Mouse (Mus musculus) testis, adult 2 months (tissue): ENCODE results near the gene Ceacam19. TPM values are rescaled to one million over a fixed set of nuclear protein-coding genes. Genes with fewer than 3 reads are reported as not detected.
A peak's percentile ranks its signal among the peaks of the same experiment; 100 is the strongest.

Experiments
- H3K27ac ChIP-seq: fragments of 200-500 bp; 2 replicates; pipeline ENCODE4 v1.5.1; 2012; ENCODE audit warnings: low read depth, low read length; ENCODE audit not compliant: control insufficient read depth, insufficient read depth
- H3K27me3 ChIP-seq: fragments of 200-500 bp; 2 replicates; pipeline ENCODE4 v1.6.1; 2012; ENCODE audit warnings: mild to moderate bottlenecking, low read length, moderate library complexity; ENCODE audit not compliant: control insufficient read depth, insufficient read depth
- H3K36me3 ChIP-seq: fragments of 200-500 bp; 2 replicates; pipeline ENCODE4 v1.6.1; 2012; ENCODE audit warnings: mild to moderate bottlenecking, low read length; ENCODE audit not compliant: control insufficient read depth, insufficient read depth
- H3K4me1 ChIP-seq: fragments of 200-500 bp; 2 replicates; pipeline ENCODE4 v1.6.1; 2012; ENCODE audit warnings: low read length; ENCODE audit not compliant: control insufficient read depth, insufficient read depth
- H3K4me3 ChIP-seq: fragments of 200-500 bp; 2 replicates; pipeline ENCODE4 v1.5.1; 2012; ENCODE audit warnings: low read depth, mild to moderate bottlenecking, low read length, moderate library complexity, mixed read lengths; ENCODE audit not compliant: control insufficient read depth
- CTCF ChIP-seq: fragments of 200-500 bp; IDR thresholded peaks from 2 replicates; pipeline ENCODE4 v1.5.1; 2012; ENCODE audit warnings: low read depth, mild to moderate bottlenecking, inconsistent platforms, low read length, moderate library complexity; ENCODE audit not compliant: control insufficient read depth, insufficient read depth, insufficient replicate concordance
- POLR2A ChIP-seq: fragments of 200-500 bp; IDR thresholded peaks from 2 replicates; pipeline ENCODE4 v1.6.1; 2012; ENCODE audit warnings: low read depth, mild to moderate bottlenecking, inconsistent platforms, low read length, moderate library complexity; ENCODE audit not compliant: control insufficient read depth
- polyA plus RNA-seq: library from polyadenylated mRNA; depleted of rRNA; stranded (reverse); fragments of >200 nt; gene quantifications from 2 replicates; pipeline ENCODE4 v1.2.3, GENCODE M21; 2012

Ceacam19 gene
- polyA plus RNA-seq, 1 experiment: not detected

GRCm38 (mm10) chr7:19928486-19928885 is 40.7 kb upstream of the Ceacam19 start:
- no peak overlapping the region for H3K4me3 ChIP-seq
- H3K36me3 ChIP-seq: no peaks in the 10 kb centered on the region
- H3K27me3 ChIP-seq: no peaks in the 10 kb centered on the region
- H3K27ac ChIP-seq: no peak overlapping the region
- H3K4me1 ChIP-seq: peaks cover 13% of the 10 kb centered on the region
- no peak for TF ChIP-seq CTCF
- no peak for TF ChIP-seq POLR2A

DNA sequence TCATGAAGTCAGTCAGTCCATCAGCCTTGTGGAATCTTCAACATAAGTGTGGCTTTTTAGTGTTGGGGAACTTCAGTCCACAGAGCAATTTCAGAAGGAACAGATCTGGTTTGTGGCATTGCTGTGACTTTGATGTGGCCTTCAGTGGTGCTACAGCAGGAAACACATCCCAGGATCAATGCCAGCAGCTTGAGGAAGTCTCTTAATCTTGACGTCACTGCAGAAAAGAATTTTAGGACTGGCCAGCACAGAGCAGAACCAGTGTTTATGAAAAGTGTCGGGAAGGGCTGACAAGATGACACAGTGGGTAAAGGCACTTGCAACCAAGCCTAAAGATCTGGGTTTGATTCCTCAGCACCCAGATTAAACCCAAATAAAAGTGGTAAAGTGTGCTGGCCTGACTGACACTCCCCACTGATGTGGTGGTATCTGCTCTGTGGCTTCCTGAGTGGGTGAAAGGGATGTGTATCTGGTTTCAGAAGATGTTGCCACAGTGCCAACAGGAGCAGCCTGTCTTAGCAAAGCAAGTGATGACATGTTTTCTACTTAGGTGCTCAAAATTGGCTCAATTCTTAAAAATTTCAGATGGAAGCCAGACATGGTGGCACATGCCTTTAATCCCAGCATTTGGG is 39.2 kb upstream of the Ceacam19 start:
- Histone ChIP-seq H3K27ac (no peak overlapping the region), H3K27me3 (no peaks in the 10 kb centered on the region)
- TF ChIP-seq CTCF (no peak), POLR2A (no peak)

DNA sequence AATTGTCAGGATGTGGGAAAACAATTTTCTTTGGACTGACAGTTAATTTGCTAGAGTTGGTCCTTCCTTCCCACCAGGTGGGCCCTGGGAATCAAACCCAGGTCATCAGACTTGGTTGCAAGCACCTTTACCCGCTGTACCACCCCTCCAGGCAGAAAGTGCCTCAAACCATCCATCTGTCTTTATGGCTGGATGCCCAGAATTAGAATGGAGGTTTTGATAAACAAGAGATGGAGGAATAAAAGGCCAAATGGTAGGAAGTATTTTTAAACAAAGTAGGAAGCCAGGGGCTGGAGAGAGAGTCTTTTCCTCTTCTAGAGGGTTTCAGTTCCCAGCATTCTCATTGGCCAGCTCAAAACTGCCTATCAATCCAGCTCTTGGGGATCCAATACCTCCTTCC is 37.6 kb upstream of the Ceacam19 start:
- H3K4me3 ChIP-seq: no peak overlapping the region
- no peaks in the 10 kb centered on the region for H3K36me3 ChIP-seq
- H3K4me1 ChIP-seq: peaks cover 13% of the 10 kb centered on the region
- H3K27me3 ChIP-seq: no peaks in the 10 kb centered on the region
- H3K27ac ChIP-seq: no peak overlapping the region; the same call in 1 of the 2 replicates
- TF ChIP-seq CTCF: no peak
- TF ChIP-seq POLR2A: no peak

More for the DNA sequence above, 39.2 kb upstream of the Ceacam19 start:
- H3K4me1 ChIP-seq: peaks cover 4% of the 10 kb centered on the region
- H3K36me3 ChIP-seq: no peaks in the 10 kb centered on the region
- no peak overlapping the region for H3K4me3 ChIP-seq

GRCm38 (mm10) chr7:19923797-19924196 is 36.0 kb upstream of the Ceacam19 start:
- Histone ChIP-seq H3K4me3 (no peak overlapping the region), H3K27ac (no peak overlapping the region), H3K27me3 (no peaks in the 10 kb centered on the region), H3K4me1 (peaks cover 19% of the 10 kb centered on the region), H3K36me3 (no peaks in the 10 kb centered on the region)
- TF ChIP-seq CTCF: no peak
- TF ChIP-seq POLR2A: no peak

DNA sequence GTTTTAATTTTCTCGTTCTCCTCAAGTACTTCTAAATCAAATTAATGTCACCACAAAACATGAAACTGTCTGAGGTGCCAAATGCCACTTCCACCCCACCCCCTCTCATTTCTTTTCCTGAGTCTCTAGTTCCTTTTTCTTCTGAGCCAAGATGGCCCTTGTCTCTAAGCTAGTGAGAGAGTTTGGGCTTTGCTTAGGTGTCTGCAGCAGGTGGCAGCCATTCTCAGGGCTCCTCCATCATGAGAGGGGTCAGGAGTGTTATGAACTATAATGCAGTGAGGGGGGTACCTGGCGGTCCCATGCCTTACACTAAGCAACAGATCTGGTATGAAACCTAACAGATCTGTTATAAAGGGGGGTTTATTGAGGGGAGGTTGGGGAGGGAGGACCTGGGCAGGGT is 35.6 kb upstream of the Ceacam19 start:
- TF ChIP-seq POLR2A (no peak), CTCF (no peak)

GRCm38 (mm10) chr7:19920506-19921261 is 32.9 kb upstream of the Ceacam19 start, which contains the start of gene Pvr:
Gene Pvr (minus strand): TSS chr7:19921160.
- TF ChIP-seq CTCF (no peak), POLR2A (0 out of 2 replicates have a peak, but pooled peaks have one; percentile 26)
- peaks cover 19% of the 10 kb centered on the region for H3K4me1 ChIP-seq
- H3K27me3 ChIP-seq: no peaks in the 10 kb centered on the region
- peak within 1 kb of the TSS; percentile 63; the same call in 1 of the 2 replicates for H3K27ac ChIP-seq
- H3K36me3 ChIP-seq: no peaks in the 10 kb centered on the region
- peak within 1 kb of the TSS; percentile 91 for H3K4me3 ChIP-seq

More for the DNA sequence above, 35.6 kb upstream of the Ceacam19 start:
- no peak overlapping the region; the same call in 1 of the 2 replicates for H3K27ac ChIP-seq
- H3K27me3 ChIP-seq: no peaks in the 10 kb centered on the region
- peaks cover 19% of the 10 kb centered on the region for H3K4me1 ChIP-seq
- no peak overlapping the region for H3K4me3 ChIP-seq
- no peaks in the 10 kb centered on the region for H3K36me3 ChIP-seq

DNA sequence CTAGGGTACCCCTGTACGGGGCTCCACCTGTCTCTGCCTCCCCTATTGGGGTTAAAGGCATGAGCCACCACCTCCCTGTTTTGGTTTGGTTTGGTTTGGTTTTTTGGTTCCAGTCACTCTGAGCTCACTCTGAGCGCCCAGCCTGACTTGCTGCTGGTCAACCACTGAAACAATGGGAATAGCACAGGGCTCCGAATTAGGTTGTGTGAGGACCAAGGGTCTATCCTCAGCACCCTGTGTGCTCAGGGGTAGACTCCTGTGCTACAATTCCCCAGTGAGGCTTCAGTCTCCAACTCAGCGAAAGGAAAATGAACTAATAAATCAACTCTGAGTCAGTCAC is 32.4 kb upstream of the Ceacam19 start:
- TF ChIP-seq POLR2A (no peak), CTCF (no peak)
- peaks cover 19% of the 10 kb centered on the region for H3K4me1 ChIP-seq
- peak overlapping the region; percentile 91 for H3K4me3 ChIP-seq
- no peaks in the 10 kb centered on the region for H3K27me3 ChIP-seq
- no peaks in the 10 kb centered on the region for H3K36me3 ChIP-seq
- H3K27ac ChIP-seq: 0 out of 2 replicates have a peak overlapping the region, but pooled peaks have one; percentile 1

- H3K36me3 ChIP-seq: no peaks in the 10 kb centered on the region
- no peaks in the 10 kb centered on the region for H3K27me3 ChIP-seq
- no peaks in the 10 kb centered on the region for H3K4me1 ChIP-seq
- no peak overlapping the region for H3K27ac ChIP-seq
- TF ChIP-seq CTCF: no peak
- no peak for TF ChIP-seq POLR2A
- no peak overlapping the region for H3K4me3 ChIP-seq
Observed at GRCm38 (mm10) chr7:19914558-19914957, 26.8 kb upstream of the Ceacam19 start.
